26 mouse cellular contexts compared by ENCODE assay signal in genomic region chr7:68053002-68053624, GRCm38 (mm10).
A peak's percentile ranks its signal among the peaks of the same experiment; 100 is the strongest.
DNase-seq lines count a peak whose midpoint lies in the region; ATAC-seq and TF ChIP-seq lines count a peak whose summit lies in the region.
"Had no signal": no experiment of that assay in that cellular context is flagged by ENCODE, and none has a peak within 500 bp of the region (broad histone marks: within the 10 kb centered on the region; RNA-seq: fewer than 3 reads in every experiment).

No protein-coding gene starts in this region.

- H3K9ac ChIP-seq in embryonic facial prominence, embryonic 14.5 days (ENCODE audit: low read depth, low read length): no peak overlapping the region
- H3K9ac ChIP-seq in neural tube, embryonic 14.5 days (replicated peaks; ENCODE audit: low read depth, low read length): no peak overlapping the region
- H3K9ac ChIP-seq: heart, embryonic 12.5 days; limb, embryonic 13.5 days; midbrain, embryonic 12.5 days had no signal

- H3K4me1 ChIP-seq in embryonic facial prominence, embryonic 14.5 days (ENCODE audit: control insufficient read depth, insufficient read depth, low read length): peaks cover 17% of the 10 kb centered on the region
- H3K4me1 ChIP-seq in embryonic facial prominence, embryonic 10.5 days: peaks cover 30% of the 10 kb centered on the region
- H3K4me1 ChIP-seq in neural tube, embryonic 14.5 days (ENCODE audit: control insufficient read depth, insufficient read depth, low read length): peaks cover 20% of the 10 kb centered on the region; the same call in 1 of the 2 replicates
- peaks cover 5% of the 10 kb centered on the region for H3K4me1 ChIP-seq in lung, adult 2 months (ENCODE audit: control insufficient read depth, insufficient read depth, low read length)

- H3K36me3 ChIP-seq in embryonic facial prominence, embryonic 14.5 days (ENCODE audit: control insufficient read depth, insufficient read depth, low read length): no peaks in the 10 kb centered on the region
- no peaks in the 10 kb centered on the region for H3K36me3 ChIP-seq in embryonic facial prominence, embryonic 10.5 days (replicated peaks)
- no peaks in the 10 kb centered on the region for H3K36me3 ChIP-seq in C2C12 (ENCODE audit: control insufficient read depth, insufficient read depth)
- H3K36me3 ChIP-seq in neural tube, embryonic 14.5 days (ENCODE audit: control insufficient read depth, insufficient read depth, low read length): no peaks in the 10 kb centered on the region
- H3K36me3 ChIP-seq: G1E; heart, embryonic 12.5 days; limb, embryonic 13.5 days; midbrain, embryonic 12.5 days had no signal

- ATAC-seq in embryonic facial prominence, embryonic 14.5 days (ENCODE audit: low read depth): no peak
- ATAC-seq in neural tube, embryonic 14.5 days (ENCODE audit: low read depth): no peak
- ATAC-seq: forebrain, embryonic 16.5 days; intestine, embryonic 16.5 days had no signal

- no peak for TF ChIP-seq CTCF in C2C12 (IDR thresholded peaks at IDR 0.05; ENCODE audit: control insufficient read depth, insufficient read depth, insufficient read length)
- TF ChIP-seq CTCF in lung, adult 2 months (IDR thresholded peaks at IDR 0.05; ENCODE audit: insufficient read depth, low read length): no peak

- 69% methylated on average over 10 of the region's 10 CpGs for WGBS in embryonic facial prominence, embryonic 14.5 days
- WGBS in embryonic facial prominence, embryonic 10.5 days: 87% methylated on average over 10 of the region's 10 CpGs
- WGBS in neural tube, embryonic 14.5 days: 64% methylated on average over 10 of the region's 10 CpGs
- WGBS in lung, adult 2 months: 89% methylated on average over 10 of the region's 10 CpGs

- H3ac ChIP-seq in C2C12 (ENCODE audit: control insufficient read depth, insufficient read length, low read depth): no peak overlapping the region

- no peaks in the 10 kb centered on the region for H3K9me3 ChIP-seq in embryonic facial prominence, embryonic 14.5 days (ENCODE audit: control insufficient read depth, low read length)
- H3K9me3 ChIP-seq in embryonic facial prominence, embryonic 10.5 days: no peaks in the 10 kb centered on the region
- no peaks in the 10 kb centered on the region for H3K9me3 ChIP-seq in neural tube, embryonic 14.5 days (ENCODE audit: control insufficient read depth, low read length)
- H3K9me3 ChIP-seq: heart, embryonic 12.5 days; limb, embryonic 13.5 days; megakaryocyte, embryonic 14.5 days; midbrain, embryonic 12.5 days had no signal

- H3K79me3 ChIP-seq in C2C12 (ENCODE audit: low read depth): peaks cover 4% of the 10 kb centered on the region

- H3K79me2 ChIP-seq in C2C12 (ENCODE audit: control insufficient read depth, insufficient read depth): peaks cover 47% of the 10 kb centered on the region

- no peak overlapping the region for H3K4me2 ChIP-seq in embryonic facial prominence, embryonic 14.5 days (ENCODE audit: low read depth, low read length)
- no peak overlapping the region for H3K4me2 ChIP-seq in neural tube, embryonic 14.5 days (ENCODE audit: low read depth, low read length)
- H3K4me2 ChIP-seq: heart, embryonic 12.5 days; limb, embryonic 13.5 days; liver, embryonic 11.5 days; midbrain, embryonic 12.5 days had no signal

- no peaks in the 10 kb centered on the region for H3K27me3 ChIP-seq in embryonic facial prominence, embryonic 14.5 days (replicated peaks; ENCODE audit: control insufficient read depth, insufficient read depth, low read length)
- no peaks in the 10 kb centered on the region for H3K27me3 ChIP-seq in embryonic facial prominence, embryonic 10.5 days (replicated peaks; ENCODE audit: low read depth, poor library complexity, severe bottlenecking)
- no peaks in the 10 kb centered on the region for H3K27me3 ChIP-seq in C2C12 (ENCODE audit: control insufficient read depth, insufficient read depth, insufficient read length)
- H3K27me3 ChIP-seq in neural tube, embryonic 14.5 days (ENCODE audit: control insufficient read depth, insufficient read depth, low read length): no peaks in the 10 kb centered on the region
- H3K27me3 ChIP-seq: heart, embryonic 12.5 days; limb, embryonic 13.5 days; megakaryocyte, embryonic 14.5 days; midbrain, embryonic 12.5 days had no signal

- no peak overlapping the region; the same call in 1 of the 2 replicates for H3K27ac ChIP-seq in embryonic facial prominence, embryonic 14.5 days (replicated peaks; ENCODE audit: low read depth, low read length)
- no peak overlapping the region for H3K27ac ChIP-seq in embryonic facial prominence, embryonic 10.5 days (replicated peaks)
- H3K27ac ChIP-seq in neural tube, embryonic 14.5 days (ENCODE audit: low read depth, low read length): 0 out of 2 replicates have a peak overlapping the region, but pooled peaks have one; percentile 40
- H3K27ac ChIP-seq: gastrocnemius, adult 2 months; heart, adult 2 months; limb, embryonic 13.5 days; midbrain, embryonic 12.5 days had no signal

- no peak overlapping the region for H3K4me3 ChIP-seq in embryonic facial prominence, embryonic 14.5 days (ENCODE audit: low read depth, low read length)
- no peak overlapping the region for H3K4me3 ChIP-seq in embryonic facial prominence, embryonic 10.5 days
- H3K4me3 ChIP-seq in C2C12 (ENCODE audit: insufficient read depth, poor library complexity, severe bottlenecking): no peak overlapping the region
- no peak overlapping the region for H3K4me3 ChIP-seq in neural tube, embryonic 14.5 days (ENCODE audit: low read depth, low read length)
- no peak overlapping the region for H3K4me3 ChIP-seq in lung, adult 2 months (replicated peaks; ENCODE audit: extremely low read depth, low read depth, low read length)
- H3K4me3 ChIP-seq: gastrocnemius, adult 2 months; heart, adult 2 months; heart, embryonic 12.5 days; limb, embryonic 13.5 days; megakaryocyte, embryonic 14.5 days; midbrain, embryonic 12.5 days had no signal

- peak; percentile 62 for DNase-seq in embryonic facial prominence, embryonic 14.5 days (ENCODE audit: low spot score)
- DNase-seq in embryonic facial prominence, embryonic 10.5 days (ENCODE audit: low spot score): no peak
- DNase-seq in kidney, adult 9 months: peak; percentile 64
- DNase-seq in kidney, adult 18-20 months: no peak
- DNase-seq in lung, adult 2 months: no peak
- DNase-seq: adrenal gland, postnatal 25 days; cerebellum, adult 18-20 months; cerebellum, postnatal 10 days; gastrocnemius, adult 2 months; gastrocnemius, postnatal 36 days; heart, adult 2 months; kidney, postnatal 10 days; lung, postnatal 36 days; right cerebral cortex, adult 18-20 months; spleen, adult 18-20 months; thymus, postnatal 14 days had no signal

- no peak for TF ChIP-seq POLR2A in lung, adult 2 months (IDR thresholded peaks at IDR 0.05; ENCODE audit: borderline replicate concordance, extremely low read depth, low read depth, low read length)

TF ChIP-seq in C2C12, 6 proteins besides CTCF, POLR2A, EP300 and RAD21:
- TF ChIP-seq USF1 (IDR thresholded peaks at IDR 0.05; ENCODE audit: low read depth) (peak; percentile 57), MYOG (IDR thresholded peaks at IDR 0.05; ENCODE audit: control insufficient read depth, extremely low read depth, insufficient read length) (no peak)

Comparison
In these comparisons a context has a peak if more than half of its experiments do, and no peak if none do; other contexts are left out.
1. DNase-seq: peak in embryonic facial prominence, embryonic 14.5 days (single experiment) and kidney, adult 9 months (single experiment); none in embryonic facial prominence, embryonic 10.5 days (single experiment), kidney, adult 18-20 months (single experiment) and lung, adult 2 months (single experiment).